19 mouse cellular contexts compared by ENCODE assay signal in genomic region chr6:20739095-20739494, GRCm38 (mm10).
DNase-seq lines count a peak whose midpoint lies in the region; ATAC-seq lines count a peak whose summit lies in the region.
"Had no signal": no experiment of that assay in that cellular context is flagged by ENCODE, and none has a peak within 500 bp of the region (broad histone marks: within the 10 kb centered on the region; RNA-seq: fewer than 3 reads in every experiment).

No protein-coding gene starts in this region.

- ATAC-seq in megakaryocyte progenitor cell, adult 5-6 weeks (replicated peaks; ENCODE audit: poor library complexity), result no peak
- ATAC-seq: activated CD4-positive, CD25-positive, alpha-beta regulatory T cell, adult 4 months; forebrain, embryonic 13.5 days; hindbrain, embryonic 16.5 days; inflammation-experienced regulatory T-cells, adult 6 months; intestine, postnatal 0 days; Patski had no signal

- peak; percentile 76 for DNase-seq in brain, adult 2 months (ENCODE audit: low read depth, low spot score)
- DNase-seq in cerebellum, adult 11-12 months, result peak; percentile 61
- peak; percentile 57 for DNase-seq in cerebellum, adult 9-10 months
- peak; percentile 32 to 34 for DNase-seq in cerebellum, postnatal 25 days
- DNase-seq in neural tube, embryonic 10.5 days (ENCODE audit: extremely low spot score, low spot score), result no peak
- no peak for DNase-seq in urinary bladder, postnatal 4 days (ENCODE audit: low spot score in 2 of 2)
- DNase-seq: adrenal gland, postnatal 10 days; gastrocnemius, adult 2 months; heart, adult 18-20 months; heart, postnatal 10 days; heart, postnatal 4 days; kidney, adult 8-10 months had no signal

Comparison
In these comparisons a context has a peak if more than half of its experiments do, and no peak if none do; other contexts are left out.
1. DNase-seq: peak in brain, adult 2 months (single experiment), cerebellum, adult 11-12 months (single experiment), cerebellum, adult 9-10 months (single experiment) and cerebellum, postnatal 25 days (2 of 2); none in neural tube, embryonic 10.5 days (single experiment) and urinary bladder, postnatal 4 days (0 of 2).